Mouse (Mus musculus) neural tube, embryonic 15.5 days (tissue): ENCODE results near the gene Mrps12. TPM values are rescaled to one million over a fixed set of nuclear protein-coding genes. Genes with fewer than 3 reads are reported as not detected.
"Not testable (repeated sequence)": the region's sequence is repeated elsewhere in the genome, so short reads cannot be mapped to it uniquely, and the experiment has no call there.

ENCODE experiments used
- ATAC-seq: fragments of 200-750 bp; cut with Nextera tagmentation; 2 replicates; pipeline ENCODE4 v1.8.0; 2017; ENCODE audit warnings: mild to moderate bottlenecking, moderate TSS enrichment, moderate library complexity; ENCODE audit not compliant: low FRiP score
- H3K27ac ChIP-seq: fragments of 300-500 bp; sonication (generic); replicated peaks from 2 replicates; pipeline ENCODE4 v1.5.1; 2015; ENCODE audit warnings: mild to moderate bottlenecking, inconsistent platforms
- H3K27me3 ChIP-seq: fragments of 300-500 bp; sonication (generic); replicated peaks from 2 replicates; pipeline ENCODE4 v1.6.1; 2015; ENCODE audit warnings: inconsistent platforms
- H3K36me3 ChIP-seq: fragments of 300-500 bp; sonication (generic); 2 replicates; pipeline ENCODE4 v1.6.1; 2015; ENCODE audit warnings: inconsistent platforms
- H3K4me1 ChIP-seq: fragments of 300-500 bp; sonication (generic); 2 replicates; pipeline ENCODE4 v1.6.1; 2015; ENCODE audit warnings: inconsistent platforms
- H3K4me2 ChIP-seq: fragments of 300-500 bp; sonication (generic); 2 replicates; pipeline ENCODE4 v1.6.1; 2015; ENCODE audit warnings: inconsistent platforms, mild to moderate bottlenecking, moderate library complexity
- H3K4me3 ChIP-seq: fragments of 300-500 bp; sonication (generic); replicated peaks from 2 replicates; pipeline ENCODE4 v1.5.1; 2015; ENCODE audit warnings: mild to moderate bottlenecking, inconsistent platforms
- H3K9ac ChIP-seq: fragments of 300-500 bp; sonication (generic); replicated peaks from 2 replicates; pipeline ENCODE4 v1.6.1; 2015; ENCODE audit warnings: mild to moderate bottlenecking, inconsistent platforms
- H3K9me3 ChIP-seq: fragments of 300-500 bp; sonication (generic); replicated peaks from 2 replicates; pipeline ENCODE4 v1.6.1; 2016; ENCODE audit warnings: inconsistent platforms
- WGBS: fragments of 180-500 bp; shearing (Covaris S2); methylation state at CpG from one replicate; pipeline ENCODE4 v1.1.7; 2015; ENCODE audit warnings: mixed read lengths; 5-methylcytosine and 5-hydroxymethylcytosine counted together
- polyA plus RNA-seq: library from polyadenylated mRNA; unstranded; fragments of >200 nt; fragmentation: Nextera tagmentation; extraction: Ambion mirVana; gene quantifications from 2 replicates; pipeline ENCODE4 v1.2.1, GENCODE M21; 2015

The Mrps12 gene
- polyA plus RNA-seq, 1 experiment from 2014 or later, result 116 TPM

- not testable (repeated sequence) for H3K4me2 ChIP-seq, H3K27me3 ChIP-seq, ATAC-seq, H3K27ac ChIP-seq, H3K4me1 ChIP-seq, H3K36me3 ChIP-seq, H3K4me3 ChIP-seq, H3K9ac ChIP-seq, H3K9me3 ChIP-seq
- WGBS, result 97% methylated on average over 12 of the region's 12 CpGs
These were observed 40.3 kb downstream of the Mrps12 start for GRCm38 (mm10) chr7:28701306-28701705.

GRCm38 (mm10) chr7:28700269-28700668 is 41.4 kb downstream of the Mrps12 start:
- WGBS, result 98% methylated on average over 4 of the region's 4 CpGs
- no peak for ATAC-seq
- no peaks in the 10 kb centered on the region for H3K9me3 ChIP-seq
- H3K27ac ChIP-seq, result no peak overlapping the region
- no peak overlapping the region for H3K4me2 ChIP-seq
- H3K9ac ChIP-seq, result no peak overlapping the region
- no peaks in the 10 kb centered on the region for H3K27me3 ChIP-seq
- 0 out of 2 replicates have a peak, but pooled peaks cover 4% of the 10 kb centered on the region for H3K36me3 ChIP-seq
- no peaks in the 10 kb centered on the region for H3K4me1 ChIP-seq
- H3K4me3 ChIP-seq, result no peak overlapping the region

- Histone ChIP-seq H3K9ac (no peak overlapping the region), H3K27ac (no peak overlapping the region), H3K4me3 (no peak overlapping the region), H3K27me3 (no peaks in the 10 kb centered on the region; the same call in 1 of the 2 replicates), H3K4me2 (no peak overlapping the region), H3K9me3 (no peaks in the 10 kb centered on the region), H3K36me3 (0 out of 2 replicates have a peak, but pooled peaks cover 4% of the 10 kb centered on the region), H3K4me1 (peaks cover 22% of the 10 kb centered on the region)
- WGBS, result 93% methylated on average over 11 of the region's 11 CpGs
- no peak for ATAC-seq
These were observed 44.3 kb downstream of the Mrps12 start for GRCm38 (mm10) chr7:28697277-28697676.

- ATAC-seq, result no peak
- no peak overlapping the region for H3K4me2 ChIP-seq
- no peaks in the 10 kb centered on the region for H3K9me3 ChIP-seq
- no peaks in the 10 kb centered on the region for H3K36me3 ChIP-seq
- H3K4me3 ChIP-seq, result no peak overlapping the region
- no peak overlapping the region for H3K27ac ChIP-seq
- H3K9ac ChIP-seq, result no peak overlapping the region
- 70% methylated on average over 8 of the region's 8 CpGs for WGBS
- peaks cover 22% of the 10 kb centered on the region for H3K4me1 ChIP-seq
- no peaks in the 10 kb centered on the region; the same call in 1 of the 2 replicates for H3K27me3 ChIP-seq
These were observed 46.6 kb downstream of the Mrps12 start for GRCm38 (mm10) chr7:28694966-28695511.

GRCm38 (mm10) chr7:28694423-28694822 is 47.2 kb downstream of the Mrps12 start:
- Histone ChIP-seq H3K36me3 (no peaks in the 10 kb centered on the region), H3K4me3 (no peak overlapping the region), H3K27ac (no peak overlapping the region), H3K4me2 (peak overlapping the region; percentile 94), H3K4me1 (peaks cover 22% of the 10 kb centered on the region), H3K9ac (no peak overlapping the region), H3K27me3 (no peaks in the 10 kb centered on the region; the same call in 1 of the 2 replicates), H3K9me3 (no peaks in the 10 kb centered on the region)
- WGBS, result 9% methylated on average over 14 of the region's 14 CpGs
- no peak for ATAC-seq

GRCm38 (mm10) chr7:28693321-28693966 is 48.2 kb downstream of the Mrps12 start:
- ATAC-seq, result peak; percentile 91
- Histone ChIP-seq H3K4me3 (peak overlapping the region; percentile 62), H3K4me1 (peaks cover 22% of the 10 kb centered on the region), H3K9ac (peak overlapping the region; percentile 72), H3K27me3 (no peaks in the 10 kb centered on the region; the same call in 1 of the 2 replicates), H3K36me3 (no peaks in the 10 kb centered on the region), H3K4me2 (peak overlapping the region; percentile 94), H3K9me3 (no peaks in the 10 kb centered on the region), H3K27ac (peak overlapping the region; percentile 62)
- 1% methylated on average over 38 of the region's 38 CpGs for WGBS

- no peaks in the 10 kb centered on the region; the same call in 1 of the 2 replicates for H3K27me3 ChIP-seq
- no peaks in the 10 kb centered on the region for H3K9me3 ChIP-seq
- peak within 1 kb of the TSS; percentile 72 for H3K9ac ChIP-seq
- no peaks in the 10 kb centered on the region for H3K36me3 ChIP-seq
- peak within 1 kb of the TSS; percentile 62 for H3K27ac ChIP-seq
- ATAC-seq, result peak; percentile 81
- 25% methylated on average over 30 of the region's 30 CpGs for WGBS
- H3K4me1 ChIP-seq, result peaks cover 22% of the 10 kb centered on the region
- peak within 1 kb of the TSS; percentile 94 for H3K4me2 ChIP-seq
- peak within 1 kb of the TSS; percentile 62 for H3K4me3 ChIP-seq
These were observed 48.9 kb downstream of the Mrps12 start, which contains the start of gene Fbxo27 for GRCm38 (mm10) chr7:28692545-28693320. Gene Fbxo27, plus strand, starts transcription at chr7:28692849.

GRCm38 (mm10) chr7:28691075-28691474 is 50.5 kb downstream of the Mrps12 start:
- H3K4me1 ChIP-seq, result peaks cover 22% of the 10 kb centered on the region
- H3K36me3 ChIP-seq, result no peaks in the 10 kb centered on the region
- H3K9me3 ChIP-seq, result no peaks in the 10 kb centered on the region
- H3K4me3 ChIP-seq, result no peak overlapping the region
- ATAC-seq, result no peak
- H3K27ac ChIP-seq, result no peak overlapping the region
- WGBS, result 74% methylated on average over 7 of the region's 7 CpGs
- H3K27me3 ChIP-seq, result no peaks in the 10 kb centered on the region; the same call in 1 of the 2 replicates
- H3K4me2 ChIP-seq, result no peak overlapping the region
- no peak overlapping the region for H3K9ac ChIP-seq

Other genes with a start within 250 kb of the Mrps12 start
- not detected in 2 replicates for gene Ifnl2, start 231.4 kb downstream of the Mrps12 start, polyA plus RNA-seq
- not detected in 2 replicates for gene Ifnl3, start 219.0 kb downstream of the Mrps12 start, polyA plus RNA-seq
- 1.3 TPM in 1 of 2 replicates, not detected in the other for gene Sycn, start 200.9 kb downstream of the Mrps12 start, polyA plus RNA-seq
- 0.31 and 0.36 TPM in 2 replicates for gene Nccrp1, start 194.6 kb downstream of the Mrps12 start, polyA plus RNA-seq
- 20.3 and 22.8 TPM in 2 replicates for gene Samd4b, start 143.7 kb downstream of the Mrps12 start, polyA plus RNA-seq
- gene Pak4, start 143.6 kb downstream of the Mrps12 start, polyA plus RNA-seq, result 16.0 and 23.1 TPM in 2 replicates
- 0.09 and 0.10 TPM in 2 replicates for gene Acp7, start 110.5 kb downstream of the Mrps12 start, polyA plus RNA-seq
- gene Fbxo27, start 49.0 kb downstream of the Mrps12 start, polyA plus RNA-seq, result 10.2 and 10.5 TPM in 2 replicates
- 5.4 and 6.3 TPM in 2 replicates for gene Fbxo17, start 25.0 kb downstream of the Mrps12 start, polyA plus RNA-seq
- 19.7 and 23.3 TPM in 2 replicates for gene Sars2, start 172 bp upstream of the Mrps12 start, polyA plus RNA-seq
- 0.78 and 0.88 TPM in 2 replicates for gene Ccer2, start 14.4 kb upstream of the Mrps12 start, polyA plus RNA-seq
- gene Sirt2, start 24.9 kb upstream of the Mrps12 start, polyA plus RNA-seq, result 106 and 114 TPM in 2 replicates
- gene Nfkbib, start 25.7 kb upstream of the Mrps12 start, polyA plus RNA-seq, result 75.9 and 77.6 TPM in 2 replicates
- 2.9 and 7.0 TPM in 2 replicates for gene Rinl, start 47.1 kb upstream of the Mrps12 start, polyA plus RNA-seq
- gene Hnrnpl, start 66.7 kb upstream of the Mrps12 start, polyA plus RNA-seq, result 158 and 164 TPM in 2 replicates
- gene Ech1, start 83.4 kb upstream of the Mrps12 start, polyA plus RNA-seq, result 91.4 and 114 TPM in 2 replicates
- 5.4 and 85.2 TPM in 2 replicates for gene Lgals4, start 92.0 kb upstream of the Mrps12 start, polyA plus RNA-seq
- gene Lgals7, start 122.0 kb upstream of the Mrps12 start, polyA plus RNA-seq, result 3.3 and 4.8 TPM in 2 replicates
- gene Capn12, start 139.6 kb upstream of the Mrps12 start, polyA plus RNA-seq, result 0.35 and 0.60 TPM in 2 replicates
- gene Actn4, start 220.5 kb upstream of the Mrps12 start, polyA plus RNA-seq, result 141 and 177 TPM in 2 replicates
- 306 and 324 TPM in 2 replicates for gene Eif3k, start 240.0 kb upstream of the Mrps12 start, polyA plus RNA-seq
- 10.3 and 19.2 TPM in 2 replicates for gene Map4k1, start 240.2 kb upstream of the Mrps12 start, polyA plus RNA-seq